Mouse (Mus musculus) C2C12 (cell line): ENCODE measurements around the gene Fzd7. TPM values are rescaled to one million over a fixed set of nuclear protein-coding genes. Genes with fewer than 3 reads are reported as not detected.

Experiments
- H3K27me3 ChIP-seq: one replicate; pipeline ENCODE4 v1.6.1; 2011; ENCODE audit not compliant: control insufficient read depth, insufficient read depth, insufficient read length
- H3K36me3 ChIP-seq: one replicate; pipeline ENCODE4 v1.6.1; 2011; ENCODE audit not compliant: control insufficient read depth, insufficient read depth
- H3K4me3 ChIP-seq: one replicate; pipeline ENCODE4 v1.5.1; 2011; ENCODE audit warnings: mild to moderate bottlenecking, control low read depth; ENCODE audit not compliant: poor library complexity, insufficient read depth, severe bottlenecking
- H3K79me2 ChIP-seq: one replicate; pipeline ENCODE4 v1.6.1; 2011; ENCODE audit not compliant: control insufficient read depth, insufficient read depth
- H3K79me3 ChIP-seq: one replicate; pipeline ENCODE4 v1.6.1; 2011; ENCODE audit warnings: low read depth, control low read depth
- H3ac ChIP-seq: one replicate; pipeline ENCODE3; 2011; ENCODE audit warnings: low read depth; ENCODE audit not compliant: control insufficient read depth, insufficient read length
- CEBPB ChIP-seq: IDR thresholded peaks from one replicate; pipeline ENCODE4 v1.6.1; 2011; ENCODE audit warnings: low read depth, mild to moderate bottlenecking, control low read depth, moderate library complexity
- CTCF ChIP-seq: IDR thresholded peaks from one replicate; pipeline ENCODE4 v1.5.1; 2011; ENCODE audit not compliant: control insufficient read depth, insufficient read depth, insufficient read length
- FOSL1 ChIP-seq: IDR thresholded peaks from one replicate; pipeline ENCODE4 v1.8.0; 2011; ENCODE audit warnings: mild to moderate bottlenecking, low read length; ENCODE audit not compliant: poor library complexity, insufficient read depth, severe bottlenecking
- MAX ChIP-seq: IDR thresholded peaks from one replicate; pipeline ENCODE4 v1.6.1; 2011; ENCODE audit warnings: mild to moderate bottlenecking, control low read depth
- MYOD1 ChIP-seq: IDR thresholded peaks from one replicate; pipeline ENCODE4 v1.6.1; 2011; ENCODE audit warnings: low read depth; ENCODE audit not compliant: control insufficient read depth, insufficient read length
- MYOG ChIP-seq: IDR thresholded peaks from one replicate; pipeline ENCODE4 v1.6.1; 2011; ENCODE audit not compliant: control insufficient read depth, insufficient read length; ENCODE audit errors: extremely low read depth
- USF1 ChIP-seq: IDR thresholded peaks from one replicate; pipeline ENCODE4 v1.6.1; 2011; ENCODE audit warnings: low read depth, mild to moderate bottlenecking, control low read depth, moderate library complexity
- polyA plus RNA-seq: library from polyadenylated mRNA; unstranded; fragments of >200 nt; fragmentation: generic; extraction: Trizol; gene quantifications from one replicate; pipeline ENCODE4 v1.2.1, GENCODE M21; 2012; ENCODE audit warnings: missing spikeins

Fzd7 gene
- polyA plus RNA-seq, 1 experiment: 18.4 TPM

GRCm38 (mm10) chr1:59524071-59524470 is 41.8 kb downstream of the Fzd7 start:
- Histone ChIP-seq H3K79me2 (no peaks in the 10 kb centered on the region), H3K79me3 (no peaks in the 10 kb centered on the region), H3K36me3 (no peaks in the 10 kb centered on the region), H3K4me3 (no peak overlapping the region), H3ac (no peak overlapping the region), H3K27me3 (no peaks in the 10 kb centered on the region)
- TF ChIP-seq FOSL1 (no peak), MYOG (no peak), USF1 (no peak)

- H3ac ChIP-seq: no peak overlapping the region
- no peaks in the 10 kb centered on the region for H3K79me3 ChIP-seq
- no peaks in the 10 kb centered on the region for H3K36me3 ChIP-seq
- no peak overlapping the region for H3K4me3 ChIP-seq
- H3K79me2 ChIP-seq: no peaks in the 10 kb centered on the region
- H3K27me3 ChIP-seq: no peaks in the 10 kb centered on the region
- TF ChIP-seq CTCF (no peak), MYOD1 (no peak), MYOG (no peak), FOSL1 (no peak)
Observed at GRCm38 (mm10) chr1:59524759-59525158, 42.5 kb downstream of the Fzd7 start.

- H3K79me3 ChIP-seq: no peaks in the 10 kb centered on the region
- no peak overlapping the region for H3K4me3 ChIP-seq
- TF ChIP-seq MYOG (no peak), MAX (no peak), CTCF (no peak), CEBPB (no peak), MYOD1 (no peak), USF1 (no peak), FOSL1 (no peak)
- H3K79me2 ChIP-seq: no peaks in the 10 kb centered on the region
- H3K27me3 ChIP-seq: no peaks in the 10 kb centered on the region
- no peak overlapping the region for H3ac ChIP-seq
- no peaks in the 10 kb centered on the region for H3K36me3 ChIP-seq
Observed at GRCm38 (mm10) chr1:59527219-59527618, 45.0 kb downstream of the Fzd7 start.

- TF ChIP-seq MAX (no peak), USF1 (no peak), FOSL1 (no peak)
- H3K27me3 ChIP-seq: peaks cover 3% of the 10 kb centered on the region
- no peaks in the 10 kb centered on the region for H3K79me3 ChIP-seq
- H3K4me3 ChIP-seq: no peak overlapping the region
- H3K36me3 ChIP-seq: no peaks in the 10 kb centered on the region
- no peak overlapping the region for H3ac ChIP-seq
- H3K79me2 ChIP-seq: no peaks in the 10 kb centered on the region
Observed at GRCm38 (mm10) chr1:59534976-59535810, 53.0 kb downstream of the Fzd7 start.

Other genes with a start within 250 kb of the Fzd7 start
- gene Als2, start 245.2 kb upstream of the Fzd7 start, polyA plus RNA-seq: 9.4 TPM
- gene Cdk15, start 225.5 kb upstream of the Fzd7 start, polyA plus RNA-seq: 0.05 TPM
- gene Gm973, start 33.8 kb downstream of the Fzd7 start, polyA plus RNA-seq: not detected
- gene Sumo1, start 188.4 kb downstream of the Fzd7 start, polyA plus RNA-seq: 97.7 TPM
- 88.7 TPM for gene Nop58, start 202.5 kb downstream of the Fzd7 start, polyA plus RNA-seq